Mouse (Mus musculus): ENCODE results near the gene Slc6a19.

Gene Slc6a19

DNA sequence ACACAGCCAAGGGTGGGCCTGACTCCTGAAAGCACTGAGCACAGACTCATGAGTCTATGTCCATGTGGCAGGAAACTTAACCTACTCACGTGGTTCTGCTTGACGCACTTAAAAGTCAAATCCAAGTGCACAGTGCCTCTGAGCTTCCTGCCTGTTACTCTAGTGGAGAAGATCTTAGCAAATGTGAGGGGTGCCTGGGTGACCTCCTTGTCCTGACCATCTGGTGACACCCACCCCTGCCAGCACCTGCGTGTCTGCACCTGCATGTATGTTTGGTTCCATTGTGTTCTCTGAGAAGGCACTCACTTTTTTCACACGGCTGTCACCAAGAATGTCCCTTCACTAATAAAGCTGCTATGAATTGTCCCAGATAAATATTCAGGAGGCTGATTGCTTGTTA is 63.4 kb downstream of the Slc6a19 start:
- no peak for TF ChIP-seq GATA4 (IDR thresholded peaks at IDR 0.05; ENCODE audit: insufficient replicate concordance, low read length)

DNA sequence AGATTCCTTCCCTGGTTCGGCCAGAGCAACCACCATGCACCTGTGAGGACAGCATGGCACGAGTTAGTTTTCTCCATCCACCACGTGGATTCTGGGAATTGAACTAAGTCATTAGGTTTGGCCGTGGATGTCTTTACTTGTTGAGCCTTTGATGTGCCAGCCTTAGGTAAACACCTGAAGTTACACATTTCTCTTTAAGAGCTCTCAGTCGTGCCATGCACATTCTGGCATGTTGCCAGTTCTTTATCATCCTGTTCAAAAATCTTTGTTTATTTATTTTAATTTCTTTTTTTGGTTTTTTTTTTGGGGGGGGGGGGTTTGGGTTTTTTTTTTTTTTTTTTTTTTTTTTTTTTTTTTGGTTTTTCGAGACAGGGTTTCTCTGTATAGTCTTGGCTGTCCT is 66.8 kb downstream of the Slc6a19 start:
- TF ChIP-seq GATA4 (IDR thresholded peaks at IDR 0.05; ENCODE audit: insufficient replicate concordance, low read length) = no peak

DNA sequence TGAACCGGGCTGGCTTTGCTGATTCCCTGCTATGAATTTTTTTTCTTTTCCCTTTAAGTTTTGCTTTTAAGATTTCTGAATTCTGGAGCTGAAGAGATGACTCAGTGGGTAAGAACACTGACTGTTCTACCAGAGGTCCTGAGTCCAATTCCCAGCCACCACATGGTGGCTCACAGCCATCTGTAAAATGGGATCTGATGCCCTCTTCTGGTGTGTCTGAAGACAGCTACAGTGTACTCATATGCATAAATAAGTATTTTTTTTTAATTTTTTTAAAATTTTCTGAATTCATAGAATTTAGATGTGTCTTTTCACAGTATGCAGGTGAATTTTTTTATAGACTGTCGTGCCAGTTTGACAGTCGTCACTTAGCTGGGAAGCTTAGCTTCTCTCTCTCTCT is 72.8 kb downstream of the Slc6a19 start:
- no peak for TF ChIP-seq GATA4 (IDR thresholded peaks at IDR 0.05; ENCODE audit: insufficient replicate concordance, low read length)

Data from liver, adult (tissue).